Mouse (Mus musculus): Measurements from ENCODE around the gene Foxn3.

GRCm38 (mm10) chr12:99343378-99343777 is 220.0 kb downstream of the Foxn3 start:
- TF ChIP-seq CTCF (IDR thresholded peaks at IDR 0.05; ENCODE audit: low read depth, low read length) (no peak), POLR2A (IDR thresholded peaks at IDR 0.05; ENCODE audit: insufficient read depth, low read length) (no peak), EP300 (IDR thresholded peaks at IDR 0.05; ENCODE audit: insufficient read depth, low read depth, low read length) (peak; percentile 77)

Measured in ES-Bruce4 (cell line).